Mouse (Mus musculus) embryonic fibroblast, embryonic 13.5 days (primary cell): ENCODE data around the gene Kcnk16. TPM values are rescaled to one million over a fixed set of nuclear protein-coding genes. Genes with fewer than 3 reads are reported as not detected.

Experiments used
- H3K27ac ChIP-seq: 2 replicates; pipeline ENCODE4 v1.5.1; 2012; ENCODE audit warnings: low read length, control low read depth, inconsistent platforms; ENCODE audit not compliant: insufficient read depth
- H3K4me1 ChIP-seq: 2 replicates; pipeline ENCODE4 v1.6.1; 2011; ENCODE audit warnings: low read length; ENCODE audit not compliant: control insufficient read depth, insufficient read depth
- H3K4me3 ChIP-seq: 2 replicates; pipeline ENCODE4 v1.5.1; 2011; ENCODE audit warnings: mild to moderate bottlenecking, control low read depth, low read length; ENCODE audit not compliant: insufficient read depth
- CTCF ChIP-seq: IDR thresholded peaks from 2 replicates; pipeline ENCODE4 v1.5.1; 2011; ENCODE audit warnings: mild to moderate bottlenecking, control low read depth, low read length, moderate library complexity, borderline replicate concordance; ENCODE audit not compliant: insufficient read depth
- POLR2A ChIP-seq: IDR thresholded peaks from 2 replicates; pipeline ENCODE4 v1.6.1; 2011; ENCODE audit warnings: low read depth, mild to moderate bottlenecking, control low read depth, low read length, moderate library complexity
- polyA plus RNA-seq: library from polyadenylated mRNA; stranded (reverse); fragments of >200 nt; gene quantifications from 2 replicates; pipeline ENCODE4 v1.2.4, GENCODE M21; 2011; ENCODE audit warnings: low read depth; ENCODE audit not compliant: missing spikeins, insufficient read length

Gene Kcnk16
- polyA plus RNA-seq, 1 experiment = not detected

- H3K4me3 ChIP-seq = no peak overlapping the region
- TF ChIP-seq CTCF (no peak), POLR2A (no peak)
- H3K27ac ChIP-seq = no peak overlapping the region
Observed at GRCm38 (mm10) chr14:20233016-20233980, 35.7 kb downstream of the Kcnk16 start.

GRCm38 (mm10) chr14:20230063-20230491 is 38.9 kb downstream of the Kcnk16 start:
- Histone ChIP-seq H3K4me3 (no peak overlapping the region), H3K4me1 (no peaks in the 10 kb centered on the region), H3K27ac (no peak overlapping the region)
- TF ChIP-seq CTCF (no peak), POLR2A (no peak)

More at GRCm38 (mm10) chr14:20233016-20233980, 35.7 kb downstream of the Kcnk16 start:
- H3K4me1 ChIP-seq = no peaks in the 10 kb centered on the region

DNA sequence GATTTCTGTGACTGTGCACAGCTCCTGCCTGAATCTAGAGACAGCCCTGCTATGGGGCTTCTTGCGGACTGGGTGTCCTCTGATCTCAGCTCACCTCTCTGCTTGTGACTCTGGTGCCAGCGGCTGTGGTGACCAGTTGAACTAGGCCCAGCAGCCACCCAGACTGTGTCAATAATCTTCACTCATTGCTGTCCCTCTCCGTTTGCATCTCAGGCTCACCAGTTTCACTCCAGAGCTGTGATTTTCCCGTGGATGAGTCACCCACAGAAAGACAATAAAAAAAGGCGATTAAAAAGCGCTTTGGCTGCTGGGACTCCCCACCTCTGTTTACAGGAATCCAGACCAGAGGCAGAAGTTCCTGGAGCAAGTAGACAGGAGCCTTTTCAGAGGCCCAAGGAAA is 39.6 kb downstream of the Kcnk16 start:
- TF ChIP-seq POLR2A = no peak
- no peak for TF ChIP-seq CTCF
- Histone ChIP-seq H3K4me3 (no peak overlapping the region), H3K4me1 (no peaks in the 10 kb centered on the region), H3K27ac (no peak overlapping the region)

- no peak for TF ChIP-seq POLR2A
- TF ChIP-seq CTCF = no peak
- Histone ChIP-seq H3K4me1 (no peaks in the 10 kb centered on the region), H3K27ac (no peak overlapping the region), H3K4me3 (no peak overlapping the region)
Observed at GRCm38 (mm10) chr14:20228336-20228735, 40.7 kb downstream of the Kcnk16 start.

DNA sequence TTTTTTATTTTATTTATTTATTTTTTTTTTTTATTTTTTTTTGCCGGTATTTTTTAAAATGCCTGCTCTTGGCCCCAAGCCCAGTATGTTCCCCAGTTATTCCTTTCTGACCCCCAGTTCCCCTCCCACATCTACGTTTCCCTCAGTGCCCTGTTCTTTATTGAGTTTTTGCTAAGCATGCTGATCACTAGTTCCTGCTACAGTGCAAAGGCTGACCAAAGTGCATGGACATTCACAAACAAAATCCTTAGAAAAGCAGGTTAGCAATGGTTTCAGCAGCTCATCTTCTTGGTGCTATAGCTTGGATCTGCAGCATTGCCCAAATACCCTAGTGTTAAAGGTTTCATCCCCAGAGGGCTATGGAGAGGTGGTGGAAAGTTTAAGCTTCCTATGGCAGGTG is 42.0 kb downstream of the Kcnk16 start:
- Histone ChIP-seq H3K27ac (no peak overlapping the region), H3K4me3 (no peak overlapping the region), H3K4me1 (no peaks in the 10 kb centered on the region)
- TF ChIP-seq POLR2A = no peak
- no peak for TF ChIP-seq CTCF

GRCm38 (mm10) chr14:20226488-20226887 is 42.5 kb downstream of the Kcnk16 start:
- H3K4me1 ChIP-seq = no peaks in the 10 kb centered on the region
- no peak overlapping the region for H3K27ac ChIP-seq
- H3K4me3 ChIP-seq = no peak overlapping the region
- no peak for TF ChIP-seq POLR2A
- no peak for TF ChIP-seq CTCF

DNA sequence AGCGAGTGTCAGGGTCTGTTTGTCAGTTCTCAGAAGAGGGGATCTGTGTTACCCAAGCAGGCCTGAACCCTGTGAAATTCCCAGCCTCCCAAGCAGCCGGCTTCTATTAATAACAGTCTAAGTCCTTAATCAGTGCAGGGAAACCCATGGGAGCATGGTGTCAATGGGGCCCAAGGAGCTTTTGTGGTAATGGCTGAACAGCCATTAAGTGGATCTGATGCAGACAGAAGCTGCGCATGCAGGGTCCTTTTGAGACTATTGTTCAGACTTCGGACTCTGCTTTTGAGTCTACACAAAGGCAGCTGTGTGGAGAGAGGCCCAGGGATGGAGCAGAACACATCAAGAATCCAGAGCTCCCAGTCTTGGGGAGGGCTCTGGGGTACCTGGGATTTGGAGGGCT is 43.5 kb downstream of the Kcnk16 start:
- no peak for TF ChIP-seq POLR2A
- no peak for TF ChIP-seq CTCF
- no peak overlapping the region for H3K27ac ChIP-seq
- no peak overlapping the region for H3K4me3 ChIP-seq
- no peaks in the 10 kb centered on the region for H3K4me1 ChIP-seq

- TF ChIP-seq POLR2A (no peak), CTCF (no peak)
- H3K4me3 ChIP-seq = no peak overlapping the region
- no peaks in the 10 kb centered on the region for H3K4me1 ChIP-seq
Observed at GRCm38 (mm10) chr14:20224576-20225218, 44.3 kb downstream of the Kcnk16 start.

GRCm38 (mm10) chr14:20224163-20224562 is 44.8 kb downstream of the Kcnk16 start:
- Histone ChIP-seq H3K4me1 (no peaks in the 10 kb centered on the region), H3K27ac (no peak overlapping the region), H3K4me3 (no peak overlapping the region)
- TF ChIP-seq POLR2A = no peak
- no peak for TF ChIP-seq CTCF

More at GRCm38 (mm10) chr14:20224576-20225218, 44.3 kb downstream of the Kcnk16 start:
- no peak overlapping the region for H3K27ac ChIP-seq

DNA sequence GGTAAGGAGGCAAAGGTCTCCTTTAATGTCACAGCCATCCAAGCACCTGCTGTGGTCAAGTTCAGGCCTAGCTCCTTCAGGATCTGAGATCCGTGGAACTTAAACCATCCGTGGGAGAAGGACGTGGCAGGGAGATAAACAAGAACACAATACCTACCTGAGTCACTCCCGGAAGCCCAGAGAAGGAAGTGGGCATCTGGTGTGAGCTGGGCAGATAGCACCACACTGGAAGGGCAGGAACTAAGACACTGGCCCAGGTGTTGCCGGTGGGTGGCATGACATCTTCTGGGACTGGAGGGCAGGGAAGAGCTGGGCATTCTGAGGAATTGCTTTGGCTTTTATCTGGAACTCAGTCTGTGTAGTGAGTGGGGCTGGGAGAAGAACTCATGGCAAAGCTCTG is 45.7 kb downstream of the Kcnk16 start:
- Histone ChIP-seq H3K4me3 (no peak overlapping the region), H3K27ac (no peak overlapping the region), H3K4me1 (no peaks in the 10 kb centered on the region)
- TF ChIP-seq CTCF (no peak), POLR2A (no peak)
